Mouse (Mus musculus) lung, postnatal 0 days (tissue): Measurements from ENCODE around the gene Cngb1. TPM values are rescaled to one million over a fixed set of nuclear protein-coding genes. Genes with fewer than 3 reads are reported as not detected.
A peak's percentile ranks its signal among the peaks of the same experiment; 100 is the strongest.
"Not testable (repeated sequence)": the region's sequence is repeated elsewhere in the genome, so short reads cannot be mapped to it uniquely, and the experiment has no call there.

Experiments used
- ATAC-seq: fragments of 200-750 bp; cut with Nextera tagmentation; 2 replicates; pipeline ENCODE4 v1.8.0; 2017; ENCODE audit warnings: moderate library complexity
- DNase-seq: peaks from one replicate; pipeline ENCODE4 v3.0.0-alpha.2; 2016; ENCODE audit warnings: low spot score
- H3K27ac ChIP-seq: fragments of 300-500 bp; sonication (generic); 2 replicates; pipeline ENCODE4 v1.5.1; 2014; ENCODE audit warnings: antibody characterized with exemption, mild to moderate bottlenecking, low read length, mixed read lengths
- H3K27me3 ChIP-seq: fragments of 300-500 bp; sonication (generic); replicated peaks from 2 replicates; pipeline ENCODE4 v1.6.1; 2014; ENCODE audit warnings: low read length, mixed read lengths; ENCODE audit not compliant: insufficient read depth
- H3K36me3 ChIP-seq: fragments of 300-500 bp; sonication (generic); 2 replicates; pipeline ENCODE4 v1.6.1; 2014; ENCODE audit warnings: low read length, mixed read lengths; ENCODE audit not compliant: insufficient read depth
- H3K4me1 ChIP-seq: fragments of 300-500 bp; sonication (generic); 2 replicates; pipeline ENCODE4 v1.6.1; 2014; ENCODE audit warnings: antibody characterized with exemption, low read depth, low read length, mixed read lengths; ENCODE audit not compliant: insufficient read depth
- H3K4me2 ChIP-seq: fragments of 300-500 bp; sonication (generic); replicated peaks from 2 replicates; pipeline ENCODE4 v1.6.1; 2014; ENCODE audit warnings: low read depth, mild to moderate bottlenecking, low read length, moderate library complexity, mixed read lengths
- H3K4me3 ChIP-seq: fragments of 300-500 bp; sonication (generic); 2 replicates; pipeline ENCODE4 v1.5.1; 2014; ENCODE audit warnings: low read depth, low read length
- H3K9ac ChIP-seq: fragments of 300-500 bp; sonication (generic); replicated peaks from 2 replicates; pipeline ENCODE4 v1.6.1; 2014; ENCODE audit warnings: low read depth, mild to moderate bottlenecking
- H3K9me3 ChIP-seq: fragments of 300-500 bp; sonication (generic); 2 replicates; pipeline ENCODE4 v1.6.1; 2016; ENCODE audit warnings: low read length, mixed read lengths
- CTCF ChIP-seq: IDR thresholded peaks from 2 replicates; pipeline ENCODE4 v1.5.1; 2016; ENCODE audit warnings: antibody characterized with exemption, mild to moderate bottlenecking
- EP300 ChIP-seq: IDR thresholded peaks from 2 replicates; pipeline ENCODE4 v1.6.1; 2016; ENCODE audit warnings: antibody characterized with exemption, mild to moderate bottlenecking, control low read depth
- WGBS: fragments of 180-500 bp; shearing (Covaris S2); extraction: QIAGEN DNeasy Blood & Tissue Kit; methylation state at CpG from one replicate; pipeline ENCODE4 v1.1.7; 2014; 5-methylcytosine and 5-hydroxymethylcytosine counted together
- polyA plus RNA-seq: library from polyadenylated mRNA; unstranded; fragments of >200 nt; fragmentation: Nextera tagmentation; extraction: Ambion mirVana; gene quantifications from 2 replicates; pipeline ENCODE4 v1.2.1, GENCODE M21; 2015

Gene Cngb1
- polyA plus RNA-seq, 1 experiment from 2014 or later, result 4.0 TPM

- TF ChIP-seq EP300, result no peak; the same call in 1 of the 2 replicates
- TF ChIP-seq CTCF, result no peak
- DNase-seq, result peak; percentile 72
- no peaks in the 10 kb centered on the region for H3K27me3 ChIP-seq
These were observed 61.2 kb downstream of the Cngb1 start for GRCm38 (mm10) chr8:95245180-95245579.

GRCm38 (mm10) chr8:95243853-95244252 is 62.5 kb downstream of the Cngb1 start:
- Histone ChIP-seq H3K9ac (no peak overlapping the region), H3K36me3 (no peaks in the 10 kb centered on the region), H3K27ac (no peak overlapping the region), H3K4me2 (no peak overlapping the region), H3K4me3 (no peak overlapping the region), H3K4me1 (no peaks in the 10 kb centered on the region), H3K9me3 (no peaks in the 10 kb centered on the region), H3K27me3 (no peaks in the 10 kb centered on the region)
- DNase-seq, result no peak
- 71% methylated on average over 4 of the region's 4 CpGs for WGBS
- no peak for ATAC-seq
- no peak for TF ChIP-seq EP300
- TF ChIP-seq CTCF, result no peak

More at GRCm38 (mm10) chr8:95245180-95245579, 61.2 kb downstream of the Cngb1 start:
- ATAC-seq, result peak; percentile 62
- 43% methylated on average over 5 of the region's 5 CpGs for WGBS
- Histone ChIP-seq H3K36me3 (no peaks in the 10 kb centered on the region), H3K9ac (no peak overlapping the region), H3K4me1 (no peaks in the 10 kb centered on the region), H3K27ac (no peak overlapping the region), H3K4me3 (no peak overlapping the region), H3K4me2 (no peak overlapping the region), H3K9me3 (no peaks in the 10 kb centered on the region)

GRCm38 (mm10) chr8:95242826-95243571 is 63.4 kb downstream of the Cngb1 start:
- ATAC-seq, result no peak
- WGBS, result 32% methylated on average over 12 of the region's 12 CpGs
- no peak overlapping the region for H3K4me2 ChIP-seq
- no peaks in the 10 kb centered on the region for H3K27me3 ChIP-seq
- H3K36me3 ChIP-seq, result no peaks in the 10 kb centered on the region
- DNase-seq, result no peak
- no peak overlapping the region for H3K4me3 ChIP-seq
- TF ChIP-seq EP300 (no peak), CTCF (no peak)
- no peak overlapping the region for H3K9ac ChIP-seq
- no peaks in the 10 kb centered on the region for H3K9me3 ChIP-seq
- no peaks in the 10 kb centered on the region for H3K4me1 ChIP-seq
- no peak overlapping the region for H3K27ac ChIP-seq

GRCm38 (mm10) chr8:95242099-95242825 is 64.1 kb downstream of the Cngb1 start:
- Histone ChIP-seq H3K36me3 (no peaks in the 10 kb centered on the region), H3K27ac (no peak overlapping the region), H3K9ac (no peak overlapping the region), H3K27me3 (no peaks in the 10 kb centered on the region), H3K4me1 (no peaks in the 10 kb centered on the region), H3K4me2 (no peak overlapping the region), H3K9me3 (no peaks in the 10 kb centered on the region), H3K4me3 (no peak overlapping the region)
- TF ChIP-seq CTCF (no peak), EP300 (no peak)
- DNase-seq, result no peak
- WGBS, result 88% methylated on average over 26 of the region's 26 CpGs
- ATAC-seq, result no peak

- no peak overlapping the region for H3K4me3 ChIP-seq
- no peaks in the 10 kb centered on the region for H3K36me3 ChIP-seq
- H3K27ac ChIP-seq, result no peak overlapping the region
- no peak overlapping the region for H3K4me2 ChIP-seq
- ATAC-seq (peak; percentile 17; the same call in 1 of the 2 replicates), DNase-seq (peak; percentile 54)
- H3K4me1 ChIP-seq, result no peaks in the 10 kb centered on the region
- H3K9ac ChIP-seq, result no peak overlapping the region
- no peak for TF ChIP-seq EP300
- peak; percentile 92 for TF ChIP-seq CTCF
- H3K27me3 ChIP-seq, result no peaks in the 10 kb centered on the region
- no peaks in the 10 kb centered on the region for H3K9me3 ChIP-seq
- 5% methylated on average over 3 of the region's 3 CpGs for WGBS
These were observed 70.7 kb downstream of the Cngb1 start for GRCm38 (mm10) chr8:95235683-95236082.

GRCm38 (mm10) chr8:95230086-95230485 is 76.3 kb downstream of the Cngb1 start:
- DNase-seq, H3K4me2 ChIP-seq, ATAC-seq, H3K27ac ChIP-seq, H3K36me3 ChIP-seq, H3K9me3 ChIP-seq, H3K27me3 ChIP-seq, H3K4me3 ChIP-seq, H3K4me1 ChIP-seq, H3K9ac ChIP-seq: not testable (repeated sequence)
- WGBS, result 82% methylated on average over 9 of the region's 9 CpGs
